ENCODE assay signal across 9 mouse cellular contexts in the genomic region with DNA sequence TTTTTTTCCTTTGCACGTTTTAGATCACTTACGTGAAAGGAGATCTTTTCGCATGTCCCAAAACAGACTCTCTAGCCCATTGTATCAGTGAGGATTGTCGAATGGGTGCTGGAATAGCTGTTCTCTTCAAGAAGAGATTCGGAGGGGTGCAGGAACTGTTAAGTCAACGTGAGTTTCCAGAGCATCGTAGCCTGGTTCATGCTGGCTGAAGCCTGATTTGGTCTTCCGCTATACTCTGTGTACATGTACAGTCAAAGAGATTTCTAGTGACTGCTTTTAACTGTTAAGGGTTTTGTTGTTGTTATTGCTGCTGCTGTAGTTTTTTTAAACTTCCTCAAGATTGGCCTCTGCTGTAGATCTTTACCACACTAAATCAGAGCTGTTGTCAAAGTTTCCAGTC. TPM values are rescaled to one million over a fixed set of nuclear protein-coding genes. Genes with fewer than 3 reads are reported as not detected.
A peak's percentile ranks its signal among the peaks of the same experiment; 100 is the strongest.
DNase-seq lines count a peak whose midpoint lies in the region; ATAC-seq and TF ChIP-seq lines count a peak whose summit lies in the region.
"Had no signal": no experiment of that assay in that cellular context is flagged by ENCODE, and none has a peak within 500 bp of the region (broad histone marks: within the 10 kb centered on the region; RNA-seq: fewer than 3 reads in every experiment).

No protein-coding gene starts in this region.

- TF ChIP-seq EP300 in heart, adult 2 months (IDR thresholded peaks at IDR 0.05; ENCODE audit: insufficient read depth, low read depth, low read length) = no peak

- intact Hi-C loops in heart, adult 2 months (cut with DNase I) = loop anchor here (2.0 kb wide), 1 partner anchor 16 kb away; no protein-coding TSS in a partner anchor

- H3K4me2 ChIP-seq in forebrain, embryonic 11.5 days (ENCODE audit: low read depth, low read length, severe bottlenecking) = peak overlapping the region; percentile 54
- H3K4me2 ChIP-seq in liver, embryonic 13.5 days = peak overlapping the region; percentile 84

- TF ChIP-seq POLR2A in heart, adult 2 months (IDR thresholded peaks at IDR 0.05; ENCODE audit: insufficient read depth, low read depth, low read length) = no peak

- TF ChIP-seq CTCF in heart, adult 2 months (IDR thresholded peaks at IDR 0.05) = no peak

- no peaks in the 10 kb centered on the region for H3K9me3 ChIP-seq in forebrain, embryonic 11.5 days (ENCODE audit: control insufficient read depth, low read length)
- H3K9me3 ChIP-seq in liver, embryonic 13.5 days (replicated peaks) = no peaks in the 10 kb centered on the region

- peaks cover 5% of the 10 kb centered on the region for H3K4me1 ChIP-seq in heart, adult 2 months (ENCODE audit: control insufficient read depth, insufficient read depth, low read length)
- H3K4me1 ChIP-seq in forebrain, embryonic 11.5 days (replicated peaks; ENCODE audit: control insufficient read depth, insufficient read depth, low read length) = peaks cover 5% of the 10 kb centered on the region; the same call in 1 of the 2 replicates
- H3K4me1 ChIP-seq in liver, embryonic 13.5 days (replicated peaks) = peaks cover 44% of the 10 kb centered on the region

- H3K79me2 ChIP-seq in heart, adult 2 months (replicated peaks; ENCODE audit: control insufficient read depth, insufficient read depth, low read length) = peaks cover 2% of the 10 kb centered on the region

- H3K27me3 ChIP-seq in heart, adult 2 months (ENCODE audit: control insufficient read depth, insufficient read depth, low read length) = no peaks in the 10 kb centered on the region
- H3K27me3 ChIP-seq in forebrain, embryonic 11.5 days (ENCODE audit: control insufficient read depth, insufficient read depth, low read length) = no peaks in the 10 kb centered on the region
- no peaks in the 10 kb centered on the region for H3K27me3 ChIP-seq in liver, embryonic 13.5 days

- H3K4me3 ChIP-seq in heart, adult 2 months = peak overlapping the region; percentile 94; the same call in 1 of the 2 replicates
- H3K4me3 ChIP-seq in forebrain, embryonic 11.5 days (ENCODE audit: low read depth, low read length) = peak overlapping the region; percentile 84
- H3K4me3 ChIP-seq in liver, embryonic 13.5 days (replicated peaks) = peak overlapping the region; percentile 83

- no peak for ATAC-seq in forebrain, embryonic 11.5 days (replicated peaks; ENCODE audit: low FRiP score)
- no peak for ATAC-seq in liver, embryonic 13.5 days (ENCODE audit: low read depth)

- WGBS in heart, adult 2 months = 41% methylated on average over 8 of the region's 8 CpGs
- 63% methylated on average over 8 of the region's 8 CpGs for WGBS in forebrain, embryonic 11.5 days
- whole genome bisulfite sequencing in liver, embryonic 13.5 days (ENCODE audit: insufficient replicate concordance) = 49% methylated on average over 8 of the region's 8 CpGs

- no peak for DNase-seq in heart, adult 2 months
- DNase-seq in heart, adult 8-10 months (ENCODE audit: low spot score) = no peak
- DNase-seq in CD4-positive helper T cell, adult 2 months (ENCODE audit: low read depth, low spot score) = peak; percentile 54
- no peak for DNase-seq in forebrain, embryonic 11.5 days (ENCODE audit: low spot score)
- no peak for DNase-seq in liver, embryonic 13.5 days
- no peak for DNase-seq in thymus, postnatal 25 days
- no peak for DNase-seq in thymus, postnatal 14 days
- no peak for DNase-seq in embryo, embryonic 9.5 days (ENCODE audit: extremely low spot score)
- DNase-seq: gastrocnemius, postnatal 10 days had no signal

- peak overlapping the region; percentile 95; the same call in 1 of the 2 replicates for H3K27ac ChIP-seq in heart, adult 2 months
- peak overlapping the region; percentile 98; the same call in 1 of the 2 replicates for H3K27ac ChIP-seq in forebrain, embryonic 11.5 days (ENCODE audit: low read depth, low read length)
- H3K27ac ChIP-seq in liver, embryonic 13.5 days = peak overlapping the region; percentile 98

- peak overlapping the region; percentile 21; the same call in 1 of the 2 replicates for H3K9ac ChIP-seq in heart, adult 2 months (ENCODE audit: low read depth, low read length)
- peak overlapping the region; percentile 86 for H3K9ac ChIP-seq in forebrain, embryonic 11.5 days (ENCODE audit: low read length)
- H3K9ac ChIP-seq in liver, embryonic 13.5 days = peak overlapping the region; percentile 93

- H3K36me3 ChIP-seq in heart, adult 2 months (ENCODE audit: control insufficient read depth, insufficient read depth, low read length) = peaks cover 11% of the 10 kb centered on the region
- no peaks in the 10 kb centered on the region; the same call in 1 of the 2 replicates for H3K36me3 ChIP-seq in forebrain, embryonic 11.5 days (ENCODE audit: control insufficient read depth, insufficient read depth, low read length)
- peaks cover 49% of the 10 kb centered on the region for H3K36me3 ChIP-seq in liver, embryonic 13.5 days

RNA-seq across cellular contexts. Expression of a gene that starts 1.4 kb away (rescaled TPM):
- total RNA-seq in heart, adult 2 months (2021) = 10 to 100 TPM; 15.5 to 21.6 TPM
- 8.6 and 20.5 TPM in 2 replicates for polyA plus RNA-seq in heart, adult 2 months (2012; rRNA removed)
- total RNA-seq in heart, adult 8-10 months (2022) = 10 to 100 TPM; 16.3 to 24.2 (median 22.1) TPM
- polyA plus RNA-seq in forebrain, embryonic 11.5 days (2014; fragmentation: Nextera tagmentation; extraction: Ambion mirVana) = 91.6 and 91.8 TPM in 2 replicates
- polyA plus RNA-seq in liver, embryonic 13.5 days (2015; fragmentation: Nextera tagmentation; extraction: Ambion mirVana) = 58.9 and 61.8 TPM in 2 replicates

RNA-seq across cellular contexts. Expression of a gene that starts 1.5 kb away (rescaled TPM):
- 10 to 100 TPM; 14.7 to 21.2 TPM for total RNA-seq in heart, adult 2 months (2021)
- 33.1 and 41.9 TPM in 2 replicates for polyA plus RNA-seq in heart, adult 2 months (2012; rRNA removed)
- total RNA-seq in heart, adult 8-10 months (2022) = 10 to 100 TPM; 10.8 to 19.7 (median 15.5) TPM
- 24.5 and 25.6 TPM in 2 replicates for polyA plus RNA-seq in forebrain, embryonic 11.5 days (2014; fragmentation: Nextera tagmentation; extraction: Ambion mirVana)
- polyA plus RNA-seq in liver, embryonic 13.5 days (2015; fragmentation: Nextera tagmentation; extraction: Ambion mirVana) = 7.2 and 9.7 TPM in 2 replicates

RNA-seq across cellular contexts. Expression of a gene that starts 21.5 kb away (rescaled TPM):
- total RNA-seq in heart, adult 2 months (2021) = 100 to 1,000 TPM; 222 to 256 TPM
- 150 and 194 TPM in 2 replicates for polyA plus RNA-seq in heart, adult 2 months (2012; rRNA removed)
- total RNA-seq in heart, adult 8-10 months (2022) = 100 to 1,000 TPM; 239 to 263 (median 259) TPM
- 0.51 and 0.56 TPM in 2 replicates for polyA plus RNA-seq in forebrain, embryonic 11.5 days (2014; fragmentation: Nextera tagmentation; extraction: Ambion mirVana)
- polyA plus RNA-seq in liver, embryonic 13.5 days (2015; fragmentation: Nextera tagmentation; extraction: Ambion mirVana) = 1.2 TPM in 2 replicates

RNA-seq across cellular contexts. Expression of a gene that starts 40.1 kb away (rescaled TPM):
- 1 to 10 TPM in 1 of 2 experiments, not detected in 1; 1.9 TPM for total RNA-seq in heart, adult 2 months (2021)
- 0.82 and 5.4 TPM in 2 replicates for polyA plus RNA-seq in heart, adult 2 months (2012; rRNA removed)
- total RNA-seq in heart, adult 8-10 months (2022) = not detected
- 0.63 and 1.4 TPM in 2 replicates for polyA plus RNA-seq in forebrain, embryonic 11.5 days (2014; fragmentation: Nextera tagmentation; extraction: Ambion mirVana)
- polyA plus RNA-seq in liver, embryonic 13.5 days (2015; fragmentation: Nextera tagmentation; extraction: Ambion mirVana) = 134 and 152 TPM in 2 replicates

RNA-seq across cellular contexts. Expression of a gene that starts 43.5 kb away (rescaled TPM):
- total RNA-seq in heart, adult 2 months (2021) = under 1 TPM; 0.23 to 0.27 TPM
- polyA plus RNA-seq in heart, adult 2 months (2012; rRNA removed) = 0.21 TPM in 1 of 2 replicates, not detected in the other
- total RNA-seq in heart, adult 8-10 months (2022) = not detected
- 0.17 and 0.25 TPM in 2 replicates for polyA plus RNA-seq in forebrain, embryonic 11.5 days (2014; fragmentation: Nextera tagmentation; extraction: Ambion mirVana)
- 3.5 and 4.4 TPM in 2 replicates for polyA plus RNA-seq in liver, embryonic 13.5 days (2015; fragmentation: Nextera tagmentation; extraction: Ambion mirVana)
- total RNA-seq: gastrocnemius, postnatal 10 days had no signal

Comparison
In these comparisons a context has a peak if more than half of its experiments do, and no peak if none do; other contexts are left out.
1. H3K9ac ChIP-seq: peak in every context shown above with its lines; median percentile 93 in liver, embryonic 13.5 days; 86 in forebrain, embryonic 11.5 days; 21 in heart, adult 2 months.
2. RNA of a gene that starts 21.5 kb away (polyA plus RNA-seq): 150 to 194 TPM in heart, adult 2 months; 1.2 TPM in liver, embryonic 13.5 days and 0.51 to 0.56 TPM in forebrain, embryonic 11.5 days; every median in the first group is over 10 times any median in the second.
3. Peak in every context shown above with its lines, with median percentiles within 50 percentile points of each other: H3K27ac ChIP-seq and H3K4me3 ChIP-seq.